Comparison of ENCODE assay signal across 35 mouse cellular contexts in the genomic region with DNA sequence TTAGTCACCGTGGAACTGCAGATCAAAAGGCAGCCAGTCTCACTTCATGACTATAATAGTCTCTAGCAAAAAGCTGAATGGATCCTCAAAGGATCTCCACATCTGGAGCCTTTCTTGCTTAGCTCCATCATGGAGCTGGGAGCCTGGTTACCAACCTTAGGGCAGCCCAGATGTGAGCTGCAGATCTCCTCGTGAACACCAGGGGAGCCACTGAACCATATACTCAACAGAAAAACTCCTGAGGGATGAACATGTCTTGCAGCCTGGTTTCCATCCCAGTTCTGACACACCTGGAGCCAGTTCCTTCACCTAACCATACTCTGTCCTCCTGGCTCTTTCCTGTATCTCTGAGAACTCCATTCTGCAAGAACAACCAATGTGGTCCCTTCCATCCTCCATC. TPM values are rescaled to one million over a fixed set of nuclear protein-coding genes. Genes with fewer than 3 reads are reported as not detected.
A peak's percentile ranks its signal among the peaks of the same experiment; 100 is the strongest.
DNase-seq lines count a peak whose midpoint lies in the region; TF ChIP-seq lines count a peak whose summit lies in the region.
"Had no signal": no experiment of that assay in that cellular context is flagged by ENCODE, and none has a peak within 500 bp of the region (broad histone marks: within the 10 kb centered on the region; RNA-seq: fewer than 3 reads in every experiment).

No protein-coding gene starts in this region.

- TF ChIP-seq CTCF in CH12.LX (conservative IDR thresholded peaks at IDR 0.05 in 1 of 2, IDR thresholded peaks at IDR 0.05 in 1 of 2; ENCODE audit: low read depth in 2 of 2, low read length in 2 of 2): peak in 1 of 2 experiments; percentile 33; a peak in 2 of 4 replicates
- no peak for TF ChIP-seq CTCF in cerebellum, adult 2 months (IDR thresholded peaks at IDR 0.05; ENCODE audit: borderline replicate concordance, insufficient read depth, low read depth, low read length)

- in situ Hi-C loops in CH12.LX (cut with MboI; ENCODE audit: low pct_ligation_motif_present, low pct_unique_long_range_greater_than_20kb, low sequenced_read_pairs): no loop called here

- no peak overlapping the region for H3K9ac ChIP-seq in CH12.LX (ENCODE audit: insufficient read depth, low read depth)
- H3K9ac ChIP-seq: embryonic facial prominence, embryonic 13.5 days; forebrain, embryonic 12.5 days; forebrain, embryonic 15.5 days; heart, embryonic 13.5 days; hindbrain, embryonic 12.5 days; hindbrain, embryonic 15.5 days had no signal

- no peaks in the 10 kb centered on the region for H3K4me1 ChIP-seq in CH12.LX (ENCODE audit: control insufficient read depth in 1 of 2, insufficient read depth in 2 of 2)
- no peaks in the 10 kb centered on the region for H3K4me1 ChIP-seq in cerebellum, adult 2 months (ENCODE audit: control insufficient read depth, insufficient read depth, low read length)
- H3K4me1 ChIP-seq: embryonic facial prominence, embryonic 13.5 days; forebrain, embryonic 12.5 days; forebrain, embryonic 15.5 days; heart, embryonic 10.5 days; heart, embryonic 13.5 days; hindbrain, embryonic 12.5 days; hindbrain, embryonic 15.5 days had no signal

- no peaks in the 10 kb centered on the region for H3K36me3 ChIP-seq in CH12.LX (replicated peaks in 1 of 2; ENCODE audit: control insufficient read depth in 1 of 2, insufficient read depth in 1 of 2, low read length in 1 of 2)
- H3K36me3 ChIP-seq: embryonic facial prominence, embryonic 10.5 days; embryonic facial prominence, embryonic 13.5 days; forebrain, embryonic 12.5 days; forebrain, embryonic 15.5 days; heart, embryonic 10.5 days; heart, embryonic 13.5 days; hindbrain, embryonic 12.5 days; hindbrain, embryonic 15.5 days had no signal

- H3K79me2 ChIP-seq in CH12.LX (replicated peaks; ENCODE audit: control insufficient read depth, extremely low read depth, insufficient read depth, poor library complexity, severe bottlenecking): no peaks in the 10 kb centered on the region

- no peak overlapping the region for H3K4me2 ChIP-seq in CH12.LX (ENCODE audit: insufficient read depth, low read depth, poor library complexity, severe bottlenecking)
- H3K4me2 ChIP-seq: embryonic facial prominence, embryonic 13.5 days; forebrain, embryonic 12.5 days; forebrain, embryonic 15.5 days; heart, embryonic 13.5 days; hindbrain, embryonic 12.5 days; hindbrain, embryonic 15.5 days had no signal

- no peak for TF ChIP-seq POLR2A in CH12.LX (IDR thresholded peaks at IDR 0.05; ENCODE audit: low read depth, low read length)
- TF ChIP-seq POLR2A in cerebellum, adult 2 months (IDR thresholded peaks at IDR 0.05; ENCODE audit: borderline replicate concordance, insufficient read depth, low read length): no peak

- H3K4me3 ChIP-seq in CH12.LX (replicated peaks in 1 of 3; ENCODE audit: low read depth in 2 of 3, low read length in 2 of 3, poor library complexity in 1 of 3): no peak overlapping the region
- no peak overlapping the region for H3K4me3 ChIP-seq in cerebellum, adult 2 months (replicated peaks; ENCODE audit: insufficient read depth, low read depth, low read length)
- H3K4me3 ChIP-seq: embryonic facial prominence, embryonic 10.5 days; embryonic facial prominence, embryonic 13.5 days; erythroblast, embryonic 14.5 days; forebrain, embryonic 12.5 days; forebrain, embryonic 15.5 days; heart, adult 2 months; heart, embryonic 10.5 days; heart, embryonic 13.5 days; hindbrain, embryonic 12.5 days; hindbrain, embryonic 15.5 days had no signal

- dilution Hi-C loops in CH12.LX (cut with MboI; ENCODE audit: extremely low pct_ligation_motif_present, extremely low pct_unique_long_range_greater_than_20kb, low sequenced_read_pairs): no loop called here

- WGBS in cerebellum, adult 2 months: 73% methylated on average over 2 of the region's 2 CpGs

- H3K9me3 ChIP-seq in CH12.LX (replicated peaks; ENCODE audit: low read length): peaks cover 4% of the 10 kb centered on the region
- H3K9me3 ChIP-seq: embryonic facial prominence, embryonic 10.5 days; embryonic facial prominence, embryonic 13.5 days; forebrain, embryonic 12.5 days; forebrain, embryonic 15.5 days; heart, embryonic 10.5 days; heart, embryonic 13.5 days; hindbrain, embryonic 12.5 days; hindbrain, embryonic 15.5 days had no signal

- peaks cover 46% of the 10 kb centered on the region for H3K27me3 ChIP-seq in CH12.LX (replicated peaks)
- no peaks in the 10 kb centered on the region for H3K27me3 ChIP-seq in cerebellum, adult 2 months (ENCODE audit: control insufficient read depth, insufficient read depth, low read length)
- H3K27me3 ChIP-seq: embryonic facial prominence, embryonic 13.5 days; forebrain, embryonic 12.5 days; forebrain, embryonic 15.5 days; heart, embryonic 13.5 days; hindbrain, embryonic 12.5 days; hindbrain, embryonic 15.5 days had no signal

- no peak; the same call in 1 of the 2 replicates for TF ChIP-seq RAD21 in CH12.LX (IDR thresholded peaks at IDR 0.05; ENCODE audit: low read depth, low read length)

- peak; percentile 6 for DNase-seq in CH12.LX (ENCODE audit: extremely low read depth)
- DNase-seq in ES-CJ7 (ENCODE audit: low read depth, low spot score): peak; percentile 43
- peak; percentile 45 for DNase-seq in R1 (ENCODE audit: low read depth, low spot score)
- no peak for DNase-seq in cerebellum, adult 2 months
- DNase-seq in frontal cortex, postnatal 10 days (ENCODE audit: low spot score in 2 of 2): no peak
- no peak for DNase-seq in cerebellum, postnatal 14 days
- DNase-seq: adrenal gland, postnatal 14 days; cerebellum, adult 11-12 months; cerebellum, adult 9-11 months; cerebellum, postnatal 36 days; embryo, embryonic 11 days; gastrocnemius, postnatal 10 days; gastrocnemius, postnatal 36 days; heart, adult 2 months; heart, postnatal 14 days; heart, postnatal 4 days; kidney, adult 2 months had no signal

- no peak overlapping the region for H3K27ac ChIP-seq in CH12.LX (ENCODE audit: insufficient read depth, low read depth)
- H3K27ac ChIP-seq in cerebellum, adult 2 months (ENCODE audit: insufficient read depth, low read length): no peak overlapping the region
- H3K27ac ChIP-seq: embryonic facial prominence, embryonic 10.5 days; embryonic facial prominence, embryonic 13.5 days; forebrain, embryonic 12.5 days; forebrain, embryonic 15.5 days; heart, adult 2 months; heart, embryonic 10.5 days; heart, embryonic 13.5 days; hindbrain, embryonic 12.5 days; hindbrain, embryonic 15.5 days had no signal

- TF ChIP-seq EP300 in CH12.LX (IDR thresholded peaks at IDR 0.05; ENCODE audit: low read length): no peak

TF ChIP-seq in CH12.LX, 34 proteins besides CTCF, POLR2A, EP300 and RAD21:
- TF ChIP-seq JUND (conservative IDR thresholded peaks at IDR 0.05; ENCODE audit: low read depth, low read length): no peak
- TF ChIP-seq HCFC1 (IDR thresholded peaks at IDR 0.05; ENCODE audit: low read depth, low read length): no peak
- no peak for TF ChIP-seq ZKSCAN1 (IDR thresholded peaks at IDR 0.05; ENCODE audit: borderline replicate concordance, low read depth, low read length)
- no peak for TF ChIP-seq ZC3H11A (IDR thresholded peaks at IDR 0.05; ENCODE audit: low read depth, low read length)
- TF ChIP-seq POLR2AphosphoS2 (IDR thresholded peaks at IDR 0.05; ENCODE audit: low read depth, low read length): no peak
- no peak for TF ChIP-seq MXI1 (IDR thresholded peaks at IDR 0.05; ENCODE audit: low read depth, low read length)
- no peak for TF ChIP-seq MEF2A (IDR thresholded peaks at IDR 0.05; ENCODE audit: borderline replicate concordance, low read depth, low read length)
- no peak for TF ChIP-seq PAX5 (IDR thresholded peaks at IDR 0.05; ENCODE audit: low read length)
- TF ChIP-seq NRF1 (IDR thresholded peaks at IDR 0.05; ENCODE audit: low read depth, low read length): no peak
- no peak for TF ChIP-seq ELF1 (IDR thresholded peaks at IDR 0.05; ENCODE audit: low read depth, low read length)
- TF ChIP-seq MAZ (IDR thresholded peaks at IDR 0.05; ENCODE audit: low read depth, low read length): no peak
- TF ChIP-seq BHLHE40 (IDR thresholded peaks at IDR 0.05; ENCODE audit: low read depth, low read length): no peak
- no peak for TF ChIP-seq JUN (IDR thresholded peaks at IDR 0.05; ENCODE audit: insufficient read depth, low read depth, low read length)
- TF ChIP-seq E2F4 (IDR thresholded peaks at IDR 0.05; ENCODE audit: insufficient replicate concordance, low read depth, low read length): no peak
- no peak for TF ChIP-seq ETS1 (conservative IDR thresholded peaks at IDR 0.05; ENCODE audit: low read depth, low read length)
- TF ChIP-seq NELFE (IDR thresholded peaks at IDR 0.05; ENCODE audit: low read depth, low read length): no peak

RNA-seq across cellular contexts. Expression of a gene that starts 0.9 kb away (rescaled TPM):
- total RNA-seq in CH12.LX (2012; rRNA removed): 0.17 TPM in 1 of 2 replicates, not detected in the other
- total RNA-seq in CH12.LX (2014; rRNA removed): not detected in 2 replicates
- not detected in 2 replicates for polyA plus RNA-seq in CH12.LX (2012; ENCODE audit: insufficient read length, low read depth)
- polyA plus RNA-seq in cerebellum, adult 2 months (2012; rRNA removed): 0.29 and 0.30 TPM in 2 replicates
- total RNA-seq: adrenal gland, adult 2 months; gastrocnemius, adult 18-20 months; gastrocnemius, postnatal 10 days; gastrocnemius, postnatal 36 days; heart, adult 2 months; heart, postnatal 14 days had no signal
- polyA plus RNA-seq: adrenal gland, adult 2 months; embryonic facial prominence, embryonic 10.5 days; erythroblast, embryonic 14.5 days; forebrain, embryonic 15.5 days; heart, adult 2 months; heart, embryonic 10.5 days; heart, embryonic 13.5 days; hindbrain, embryonic 12.5 days; intestine, embryonic 14.5 days; kidney, adult 2 months had no signal

RNA-seq across cellular contexts. Expression of a gene that starts 16.0 kb away (rescaled TPM):
- total RNA-seq in CH12.LX (2012; rRNA removed): not detected in 2 replicates
- not detected in 2 replicates for total RNA-seq in CH12.LX (2014; rRNA removed)
- polyA plus RNA-seq in CH12.LX (2012; ENCODE audit: insufficient read length, low read depth): not detected in 2 replicates
- 0.11 and 0.17 TPM in 2 replicates for polyA plus RNA-seq in cerebellum, adult 2 months (2012; rRNA removed)
- total RNA-seq: gastrocnemius, adult 18-20 months; gastrocnemius, postnatal 36 days had no signal
- polyA plus RNA-seq: adrenal gland, adult 2 months; cortical plate, adult 2 months; heart, embryonic 10.5 days had no signal

RNA-seq across cellular contexts. Expression of a gene that starts 49.4 kb away (rescaled TPM):
- total RNA-seq in CH12.LX (2012; rRNA removed) (not detected in 2 replicates), CH12.LX (2014; rRNA removed) (not detected in 2 replicates)
- polyA plus RNA-seq in CH12.LX (2012; ENCODE audit: insufficient read length, low read depth): not detected in 2 replicates
- not detected in 2 replicates for polyA plus RNA-seq in cerebellum, adult 2 months (2012; rRNA removed)
- total RNA-seq: adrenal gland, adult 2 months; adrenal gland, postnatal 14 days; ES-E14; gastrocnemius, adult 18-20 months; gastrocnemius, postnatal 10 days; gastrocnemius, postnatal 36 days; granulocyte monocyte progenitor cell, adult 5-6 weeks; heart, adult 2 months; heart, postnatal 14 days; heart, postnatal 4 days had no signal
- polyA plus RNA-seq: adrenal gland, adult 2 months; brain, embryonic 14.5 days; cortical plate, adult 2 months; embryonic facial prominence, embryonic 10.5 days; embryonic facial prominence, embryonic 13.5 days; erythroblast, embryonic 14.5 days; forebrain, embryonic 12.5 days; forebrain, embryonic 15.5 days; heart, adult 2 months; heart, embryonic 10.5 days; heart, embryonic 13.5 days; heart, embryonic 16.5 days; hindbrain, embryonic 12.5 days; hindbrain, embryonic 15.5 days; intestine, embryonic 14.5 days; intestine, postnatal 0 days; kidney, adult 2 months had no signal

Comparison
In these comparisons a context has a peak if more than half of its experiments do, and no peak if none do; other contexts are left out.
1. DNase-seq: peak in CH12.LX (single experiment), ES-CJ7 (single experiment) and R1 (single experiment); none in cerebellum, adult 2 months (0 of 2), frontal cortex, postnatal 10 days (0 of 2) and cerebellum, postnatal 14 days (0 of 2).